Mouse (Mus musculus) testis, adult 2 months (tissue): ENCODE results near the gene Osm. TPM values are rescaled to one million over a fixed set of nuclear protein-coding genes. Genes with fewer than 3 reads are reported as not detected.

Source experiments
- H3K27ac ChIP-seq: fragments of 200-500 bp; 2 replicates; pipeline ENCODE4 v1.5.1; 2012; ENCODE audit warnings: low read depth, low read length; ENCODE audit not compliant: control insufficient read depth, insufficient read depth
- H3K27me3 ChIP-seq: fragments of 200-500 bp; 2 replicates; pipeline ENCODE4 v1.6.1; 2012; ENCODE audit warnings: mild to moderate bottlenecking, low read length, moderate library complexity; ENCODE audit not compliant: control insufficient read depth, insufficient read depth
- H3K36me3 ChIP-seq: fragments of 200-500 bp; 2 replicates; pipeline ENCODE4 v1.6.1; 2012; ENCODE audit warnings: mild to moderate bottlenecking, low read length; ENCODE audit not compliant: control insufficient read depth, insufficient read depth
- H3K4me1 ChIP-seq: fragments of 200-500 bp; 2 replicates; pipeline ENCODE4 v1.6.1; 2012; ENCODE audit warnings: low read length; ENCODE audit not compliant: control insufficient read depth, insufficient read depth
- H3K4me3 ChIP-seq: fragments of 200-500 bp; 2 replicates; pipeline ENCODE4 v1.5.1; 2012; ENCODE audit warnings: low read depth, mild to moderate bottlenecking, low read length, moderate library complexity, mixed read lengths; ENCODE audit not compliant: control insufficient read depth
- CTCF ChIP-seq: fragments of 200-500 bp; IDR thresholded peaks from 2 replicates; pipeline ENCODE4 v1.5.1; 2012; ENCODE audit warnings: low read depth, mild to moderate bottlenecking, inconsistent platforms, low read length, moderate library complexity; ENCODE audit not compliant: control insufficient read depth, insufficient read depth, insufficient replicate concordance
- POLR2A ChIP-seq: fragments of 200-500 bp; IDR thresholded peaks from 2 replicates; pipeline ENCODE4 v1.6.1; 2012; ENCODE audit warnings: low read depth, mild to moderate bottlenecking, inconsistent platforms, low read length, moderate library complexity; ENCODE audit not compliant: control insufficient read depth
- polyA plus RNA-seq: library from polyadenylated mRNA; depleted of rRNA; stranded (reverse); fragments of >200 nt; gene quantifications from 2 replicates; pipeline ENCODE4 v1.2.3, GENCODE M21; 2012

Osm gene
- polyA plus RNA-seq, 1 experiment = not detected

DNA sequence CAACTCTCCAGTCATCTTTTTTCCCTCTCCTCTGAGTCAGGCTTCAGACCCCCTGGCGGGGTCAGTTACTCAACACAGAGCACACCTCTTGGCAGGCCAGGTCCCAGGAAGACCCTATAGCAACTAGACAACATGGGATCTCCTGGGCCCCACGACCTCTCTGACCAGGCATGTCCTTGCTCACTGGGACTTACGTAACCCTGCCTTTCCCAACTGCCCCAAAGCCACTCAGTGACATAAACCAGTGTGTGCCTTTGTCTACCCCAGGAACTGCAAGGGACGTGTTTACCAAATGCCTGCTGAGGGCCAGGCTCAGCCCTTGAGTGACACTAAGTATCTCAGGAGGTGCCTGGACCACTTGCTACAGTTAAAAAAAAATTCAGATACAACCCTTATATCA is 6.4 kb upstream of the Osm start:
- Histone ChIP-seq H3K4me3 (no peak overlapping the region; the same call in 1 of the 2 replicates), H3K36me3 (no peaks in the 10 kb centered on the region), H3K27me3 (no peaks in the 10 kb centered on the region), H3K4me1 (peaks cover 5% of the 10 kb centered on the region), H3K27ac (no peak overlapping the region)
- TF ChIP-seq POLR2A = no peak; the same call in 1 of the 2 replicates
- no peak for TF ChIP-seq CTCF

DNA sequence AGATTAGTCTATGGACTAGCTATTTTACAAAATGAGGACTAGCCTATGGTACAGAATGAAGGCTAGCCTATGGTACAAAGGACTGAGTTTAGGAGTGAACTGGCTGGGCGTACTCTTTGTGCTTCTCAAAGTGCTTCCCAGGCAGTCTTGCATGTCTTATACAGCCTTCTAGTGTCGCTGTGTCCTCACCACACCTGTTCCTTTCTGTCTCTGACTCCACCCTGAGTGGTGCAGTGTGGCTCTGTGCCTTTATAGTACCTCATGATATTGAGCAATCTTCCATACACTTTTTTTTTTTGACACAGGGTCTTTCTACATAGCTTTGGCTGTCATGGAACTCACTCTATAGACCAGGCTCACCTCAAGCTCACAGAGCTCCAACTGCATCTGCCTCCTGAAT is 4.8 kb upstream of the Osm start:
- H3K27ac ChIP-seq = no peak overlapping the region
- H3K27me3 ChIP-seq = no peaks in the 10 kb centered on the region
- no peaks in the 10 kb centered on the region for H3K36me3 ChIP-seq
- peak overlapping the region; percentile 7; the same call in 1 of the 2 replicates for H3K4me3 ChIP-seq
- peaks cover 8% of the 10 kb centered on the region for H3K4me1 ChIP-seq
- TF ChIP-seq CTCF (no peak), POLR2A (no peak)

DNA sequence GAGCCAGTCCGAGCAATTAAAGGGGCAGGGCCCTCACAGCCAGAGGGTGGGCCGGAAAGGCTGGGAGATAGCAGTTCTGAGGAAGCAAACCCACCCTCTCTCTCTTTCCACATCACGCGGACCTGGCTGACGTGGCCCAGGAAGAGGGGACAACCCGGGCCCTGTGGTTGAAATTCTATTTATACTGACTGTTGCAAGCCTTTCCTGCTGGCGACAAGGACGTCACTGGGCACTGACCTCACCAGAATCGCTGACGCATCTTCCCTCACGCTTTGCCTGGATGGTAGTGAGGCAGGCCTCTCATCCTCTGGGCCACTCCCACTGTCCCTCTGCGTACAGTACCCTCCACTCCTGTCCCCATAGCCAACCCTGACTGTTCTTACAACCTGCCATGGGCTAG is 3.6 kb upstream of the Osm start:
- Histone ChIP-seq H3K36me3 (no peaks in the 10 kb centered on the region), H3K4me1 (peaks cover 8% of the 10 kb centered on the region), H3K4me3 (no peak overlapping the region), H3K27me3 (no peaks in the 10 kb centered on the region), H3K27ac (no peak overlapping the region)
- no peak for TF ChIP-seq CTCF
- no peak for TF ChIP-seq POLR2A

DNA sequence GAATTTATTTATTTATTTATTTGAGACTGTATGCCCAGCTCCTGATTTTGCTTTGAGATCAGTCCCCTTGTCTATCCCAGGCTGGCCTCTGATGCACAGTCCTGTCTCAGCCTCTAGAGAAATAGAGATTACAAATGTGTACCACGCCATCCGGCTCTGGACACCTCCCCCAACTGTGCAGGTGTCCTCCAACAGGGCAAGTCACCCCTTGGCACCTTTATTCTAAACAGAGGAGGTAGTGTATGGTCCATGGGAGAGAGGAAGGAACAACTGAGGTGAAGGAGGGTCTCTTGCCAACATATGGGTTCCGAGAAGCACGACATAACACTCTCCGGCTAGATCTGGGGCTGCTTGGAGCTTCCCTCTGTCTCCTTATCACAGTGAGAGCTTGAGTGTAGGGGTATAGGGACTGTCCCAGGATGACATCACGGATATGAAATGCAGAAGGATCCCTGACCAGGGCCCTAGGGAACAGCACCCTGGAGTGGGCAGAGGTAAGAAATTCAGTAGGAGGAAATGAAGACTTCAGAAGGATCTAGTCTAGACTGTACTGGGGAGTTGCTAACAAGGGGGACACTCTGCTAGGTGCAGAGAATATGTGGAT is 1.1 kb upstream of the Osm start:
- TF ChIP-seq POLR2A = no peak
- TF ChIP-seq CTCF = no peak
- Histone ChIP-seq H3K4me3 (no peak overlapping the region), H3K4me1 (peaks cover 6% of the 10 kb centered on the region), H3K27ac (no peak overlapping the region), H3K27me3 (no peaks in the 10 kb centered on the region), H3K36me3 (no peaks in the 10 kb centered on the region)

DNA sequence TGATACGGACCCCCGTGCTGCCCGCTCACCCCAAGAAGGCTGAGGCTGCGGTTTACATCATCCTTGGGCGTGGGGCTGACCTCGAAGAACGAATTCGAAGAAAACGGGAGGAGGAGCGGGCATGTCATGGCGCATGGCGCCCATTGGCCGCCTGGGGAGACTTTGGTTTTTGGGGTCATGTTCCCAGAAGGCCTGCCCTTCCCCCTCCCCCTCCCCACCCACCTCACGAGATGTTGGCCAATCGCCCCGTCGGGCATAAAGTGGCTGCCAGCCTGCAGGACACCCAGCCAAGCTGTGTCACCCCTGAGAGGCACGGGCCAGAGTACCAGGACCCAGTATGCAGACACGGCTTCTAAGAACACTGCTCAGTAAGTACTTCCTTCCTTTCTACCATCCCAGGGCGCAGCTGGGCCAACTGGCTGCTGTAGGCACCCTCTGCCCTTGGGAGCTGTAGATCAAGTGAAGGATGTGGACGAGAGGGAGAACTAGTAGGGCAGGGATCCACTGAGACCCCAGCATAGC is 387 bp downstream of the Osm start:
- peaks cover 6% of the 10 kb centered on the region for H3K4me1 ChIP-seq
- no peak for TF ChIP-seq POLR2A
- no peak for TF ChIP-seq CTCF
- no peak overlapping the region for H3K27ac ChIP-seq
- H3K36me3 ChIP-seq = no peaks in the 10 kb centered on the region
- H3K4me3 ChIP-seq = no peak overlapping the region; the same call in 1 of the 2 replicates
- H3K27me3 ChIP-seq = no peaks in the 10 kb centered on the region

DNA sequence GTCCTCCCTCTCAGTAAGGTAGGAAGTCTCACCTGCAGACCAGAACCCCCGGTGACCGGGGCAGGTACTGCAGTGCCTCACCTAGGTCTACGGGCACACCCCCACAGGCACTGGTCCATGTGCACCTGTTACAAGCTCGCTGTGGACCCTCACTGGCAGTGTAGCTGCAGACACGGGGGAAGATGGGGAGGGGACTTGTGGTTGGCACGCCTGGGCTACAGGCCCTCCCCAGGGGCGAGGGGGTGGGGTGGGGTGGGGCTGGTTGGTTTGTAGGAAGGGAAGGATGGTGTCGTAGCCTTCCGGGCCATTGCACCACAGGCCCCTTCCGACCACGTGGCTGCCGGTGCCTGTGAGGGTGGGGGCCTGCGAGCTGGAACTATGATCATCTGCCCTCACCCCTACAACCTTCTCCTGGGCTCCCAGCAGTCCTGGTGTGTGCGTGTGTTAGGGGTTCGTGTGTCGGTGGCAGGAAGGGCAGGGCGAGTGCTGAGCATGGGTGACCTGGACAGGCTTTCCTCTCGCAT is 1.2 kb downstream of the Osm start:
- Histone ChIP-seq H3K27me3 (no peaks in the 10 kb centered on the region), H3K27ac (no peak overlapping the region), H3K4me3 (no peak overlapping the region), H3K4me1 (peaks cover 6% of the 10 kb centered on the region), H3K36me3 (no peaks in the 10 kb centered on the region)
- TF ChIP-seq POLR2A = no peak
- no peak for TF ChIP-seq CTCF

DNA sequence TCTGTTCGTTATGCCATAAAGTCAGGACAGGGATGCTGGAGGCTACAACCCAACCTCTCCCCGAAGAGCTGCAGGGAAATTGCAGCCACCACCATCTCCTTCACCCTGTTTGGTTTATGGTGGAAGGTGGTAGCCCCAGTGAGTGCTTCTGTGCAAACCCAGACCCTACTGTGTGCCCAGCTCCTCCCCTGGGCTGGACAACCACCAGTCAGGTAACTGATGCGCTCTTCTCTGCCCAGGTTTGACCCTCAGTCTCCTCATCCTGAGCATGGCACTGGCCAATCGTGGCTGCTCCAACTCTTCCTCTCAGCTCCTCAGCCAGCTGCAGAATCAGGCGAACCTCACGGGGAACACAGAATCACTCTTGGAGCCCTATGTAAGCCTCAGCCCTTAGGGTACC is 1.9 kb downstream of the Osm start:
- Histone ChIP-seq H3K36me3 (no peaks in the 10 kb centered on the region), H3K27me3 (no peaks in the 10 kb centered on the region), H3K27ac (no peak overlapping the region), H3K4me1 (peaks cover 6% of the 10 kb centered on the region), H3K4me3 (no peak overlapping the region)
- no peak for TF ChIP-seq CTCF
- no peak for TF ChIP-seq POLR2A
